Mouse (Mus musculus): Measurements from ENCODE around the gene Wdr73.

Wdr73 gene

GRCm38 (mm10) chr7:80873038-80873437 is 28.0 kb downstream of the Wdr73 start:
- ChIA-PET CTCF (no interaction called here), POLR2A (interaction anchor here in 1 of 4 experiments (0.7 kb wide), 1 partner anchor 280 kb away, joined by 6 read pairs; no protein-coding TSS in a partner anchor)

- ChIA-PET CTCF (interaction anchor here in 2 of 4 experiments (1.2 to 1.5 kb wide), 3 partner anchors 12 to 14 kb away, joined by 3 to 4 read pairs (median 3); no protein-coding TSS in a partner anchor), POLR2A (interaction anchor here in 2 of 4 experiments (0.6 to 1.5 kb wide), 3 partner anchors 8 to 462 kb away, joined by 3 to 9 read pairs (median 5); partner anchors contain the start of gene Zscan2 (in 1 of the 2))
Observed at GRCm38 (mm10) chr7:80868686-80869085, 32.4 kb downstream of the Wdr73 start.

- CTCF ChIA-PET: interaction anchor here in 1 of 4 experiments (1.6 kb wide), 1 partner anchor 9 kb away, joined by 4 read pairs; no protein-coding TSS in a partner anchor
- POLR2A ChIA-PET: interaction anchor here in 3 of 4 experiments (0.7 to 2.6 kb wide), 3 partner anchors 9 to 85 kb away, joined by 3 to 7 read pairs (median 4); no protein-coding TSS in a partner anchor
Observed at GRCm38 (mm10) chr7:80866514-80867147, 34.4 kb downstream of the Wdr73 start.

GRCm38 (mm10) chr7:80865521-80865920 is 35.5 kb downstream of the Wdr73 start:
- ChIA-PET CTCF (interaction anchor here in 1 of 4 experiments (1.6 to 2.1 kb wide), 2 partner anchors 10 to 11 kb away, joined by 4 to 10 read pairs; no protein-coding TSS in a partner anchor), POLR2A (interaction anchor here in 1 of 4 experiments (0.6 to 2.6 kb wide), 2 partner anchors 8 to 129 kb away, joined by 3 to 7 read pairs; no protein-coding TSS in a partner anchor)

GRCm38 (mm10) chr7:80864831-80865230 is 36.2 kb downstream of the Wdr73 start:
- CTCF ChIA-PET: interaction anchor here in 1 of 4 experiments (0.5 to 2.1 kb wide), 3 partner anchors 11 to 361 kb away, joined by 5 to 10 read pairs (median 7); no protein-coding TSS in a partner anchor
- POLR2A ChIA-PET: interaction anchor here in 2 of 4 experiments (0.7 to 2.1 kb wide), 3 partner anchors 11 to 193 kb away, joined by 3 to 7 read pairs (median 3); partner anchors contain the start of gene Alpk3 (in 1 of the 2)

GRCm38 (mm10) chr7:80864151-80864550 is 36.9 kb downstream of the Wdr73 start:
- ChIA-PET CTCF (interaction anchor here (0.5 to 2.1 kb wide), 6 partner anchors 10 to 362 kb away, joined by 5 to 10 read pairs (median 7); no protein-coding TSS in a partner anchor), POLR2A (interaction anchor here (0.6 to 2.1 kb wide), 10 partner anchors 11 to 194 kb away, joined by 3 to 7 read pairs (median 3); partner anchors contain the start of gene Alpk3 (in 1 of the 4))

GRCm38 (mm10) chr7:80863520-80863919 is 37.5 kb downstream of the Wdr73 start:
- POLR2A ChIA-PET: interaction anchor here (0.6 to 2.1 kb wide), 10 partner anchors 10 to 129 kb away, joined by 3 to 7 read pairs (median 3); no protein-coding TSS in a partner anchor

GRCm38 (mm10) chr7:80862475-80862874 is 38.6 kb downstream of the Wdr73 start:
- POLR2A ChIA-PET: interaction anchor here in 1 of 4 experiments (1.6 to 3.0 kb wide), 2 partner anchors 13 to 197 kb away, joined by 6 to 19 read pairs; no protein-coding TSS in a partner anchor
- CTCF ChIA-PET: interaction anchor here in 2 of 4 experiments (0.6 to 1.8 kb wide), 3 partner anchors 13 to 585 kb away, joined by 3 to 6 read pairs (median 4); no protein-coding TSS in a partner anchor

More at GRCm38 (mm10) chr7:80863520-80863919, 37.5 kb downstream of the Wdr73 start:
- CTCF ChIA-PET: interaction anchor here in 2 of 4 experiments (1.5 to 2.1 kb wide), 3 partner anchors 9 to 12 kb away, joined by 6 to 10 read pairs (median 7); no protein-coding TSS in a partner anchor

- CTCF ChIA-PET: interaction anchor here (0.6 to 2.0 kb wide), 26 partner anchors 14 to 1401 kb away, joined by 3 to 22 read pairs (median 5); no protein-coding TSS in a partner anchor
- POLR2A ChIA-PET: interaction anchor here (0.5 to 5.8 kb wide), 87 partner anchors 8 to 1320 kb away, joined by 3 to 59 read pairs (median 4); partner anchors contain the start of genes Sec11a (in 3 of the 4), Crtc3 (in 2 of the 4), Nmb (in 2 of the 4) and Alpk3 (in 1 of the 4)
Observed at GRCm38 (mm10) chr7:80860729-80861274, 40.3 kb downstream of the Wdr73 start, which contains the start of gene Zscan2. Zscan2 (plus strand) TSS chr7:80860920.

GRCm38 (mm10) chr7:80860227-80860626 is 40.8 kb downstream of the Wdr73 start:
- ChIA-PET CTCF (interaction anchor here (0.5 to 2.0 kb wide), 21 partner anchors 14 to 481 kb away, joined by 3 to 22 read pairs (median 5); no protein-coding TSS in a partner anchor), POLR2A (interaction anchor here (0.6 to 5.8 kb wide), 56 partner anchors 9 to 1320 kb away, joined by 3 to 59 read pairs (median 5); partner anchors contain the start of genes Sec11a (in 3 of the 4), Crtc3 (in 2 of the 4), Nmb (in 2 of the 4) and Iqgap1 (in 1 of the 4))

GRCm38 (mm10) chr7:80857181-80857580 is 43.9 kb downstream of the Wdr73 start:
- ChIA-PET CTCF (interaction anchor here (0.5 to 2.0 kb wide), 92 partner anchors 8 to 716 kb away, joined by 3 to 26 read pairs (median 4); partner anchors contain the start of genes Alpk3 (in 2 of the 4), Wdr73 (in 2 of the 4), Nmb (in 1 of the 4) and Sec11a (in 1 of the 4)), POLR2A (interaction anchor here (0.5 to 5.8 kb wide), 51 partner anchors 8 to 486 kb away, joined by 3 to 59 read pairs (median 4); partner anchors contain the start of genes Iqgap1 (in 1 of the 4), Nmb (in 1 of the 4), Sec11a (in 1 of the 4) and Wdr73 (in 1 of the 4))

- CTCF ChIA-PET: interaction anchor here in 2 of 4 experiments (0.7 kb wide), 2 partner anchors 598 to 809 kb away, joined by 3 to 5 read pairs; no protein-coding TSS in a partner anchor
Observed at GRCm38 (mm10) chr7:80855316-80855715, 45.8 kb downstream of the Wdr73 start.

GRCm38 (mm10) chr7:80853218-80853617 is 47.9 kb downstream of the Wdr73 start:
- CTCF ChIA-PET: interaction anchor here (0.6 to 2.2 kb wide), 32 partner anchors 11 to 483 kb away, joined by 3 to 11 read pairs (median 4); partner anchors contain the start of genes Nmb (in 1 of the 4) and Sec11a (in 1 of the 4)
- POLR2A ChIA-PET: interaction anchor here (0.5 to 2.5 kb wide), 19 partner anchors 7 to 323 kb away, joined by 3 to 9 read pairs (median 3); no protein-coding TSS in a partner anchor

More at GRCm38 (mm10) chr7:80855316-80855715, 45.8 kb downstream of the Wdr73 start:
- POLR2A ChIA-PET: interaction anchor here in 1 of 4 experiments (2.0 kb wide), 1 partner anchor 10 kb away, joined by 7 read pairs; no protein-coding TSS in a partner anchor

GRCm38 (mm10) chr7:80850520-80850919 is 50.5 kb downstream of the Wdr73 start:
- ChIA-PET CTCF (interaction anchor here in 3 of 4 experiments (1.3 to 3.2 kb wide), 5 partner anchors 18 to 120 kb away, joined by 5 to 17 read pairs (median 8); no protein-coding TSS in a partner anchor), POLR2A (interaction anchor here in 2 of 4 experiments (0.6 to 9.1 kb wide), 12 partner anchors 10 to 557 kb away, joined by 3 to 242 read pairs (median 5); partner anchors contain the start of genes Iqgap1 (in 2 of the 2) and Zscan2 (in 1 of the 2))

GRCm38 (mm10) chr7:80849710-80850109 is 51.4 kb downstream of the Wdr73 start:
- ChIA-PET CTCF (interaction anchor here (0.6 to 3.2 kb wide), 16 partner anchors 8 to 151 kb away, joined by 3 to 17 read pairs (median 5); no protein-coding TSS in a partner anchor), POLR2A (interaction anchor here (0.6 to 9.1 kb wide), 22 partner anchors 9 to 556 kb away, joined by 3 to 242 read pairs (median 4); partner anchors contain the start of genes Iqgap1 (in 2 of the 4), Sec11a (in 1 of the 4) and Zscan2 (in 1 of the 4))

GRCm38 (mm10) chr7:80849267-80849666 is 51.8 kb downstream of the Wdr73 start:
- ChIA-PET CTCF (interaction anchor here (0.6 to 3.2 kb wide), 16 partner anchors 8 to 151 kb away, joined by 3 to 17 read pairs (median 5); no protein-coding TSS in a partner anchor), POLR2A (interaction anchor here (1.0 to 9.1 kb wide), 22 partner anchors 8 to 119 kb away, joined by 3 to 242 read pairs (median 6); partner anchors contain the start of genes Iqgap1 (in 2 of the 4), Sec11a (in 1 of the 4) and Zscan2 (in 1 of the 4))
